Mouse (Mus musculus): ENCODE measurements at regions not wholly inside any gene's neighbourhood (a gene's known extent, or its start where the extent isn't known, plus 50 kb on each side); places are given as distances from the start of the nearest gene placed in this dataset.
A peak's percentile ranks its signal among the peaks of the same experiment; 100 is the strongest.

GRCm38 (mm10) chr12:27471557-27471956 lies 129.2 kb upstream of the Sox11 start:
- no peak for DNase-seq

- DNase-seq, result no peak
Measured at GRCm38 (mm10) chr12:27470346-27470745, 128.0 kb upstream of the Sox11 start.

GRCm38 (mm10) chr12:27468782-27469181 lies 126.4 kb upstream of the Sox11 start:
- DNase-seq, result no peak

GRCm38 (mm10) chr12:27468141-27468540 lies 125.8 kb upstream of the Sox11 start:
- no peak for DNase-seq

- no peak for DNase-seq
Measured at GRCm38 (mm10) chr12:27465499-27466150, 123.3 kb upstream of the Sox11 start.

GRCm38 (mm10) chr12:27458674-27459073 lies 116.3 kb upstream of the Sox11 start:
- no peak for DNase-seq

- DNase-seq, result peak; percentile 17
Measured at GRCm38 (mm10) chr12:27437661-27438345, 95.4 kb upstream of the Sox11 start.

GRCm38 (mm10) chr12:27431338-27431737 lies 89.0 kb upstream of the Sox11 start:
- DNase-seq, result no peak

- no peak for DNase-seq
Measured at GRCm38 (mm10) chr12:27417387-27418009, 75.1 kb upstream of the Sox11 start.

GRCm38 (mm10) chr12:27410555-27410954 lies 68.2 kb upstream of the Sox11 start:
- DNase-seq, result no peak

GRCm38 (mm10) chr12:27408440-27408839 lies 66.1 kb upstream of the Sox11 start:
- DNase-seq, result peak; percentile 27

- DNase-seq, result no peak
Measured at GRCm38 (mm10) chr12:27399392-27399791, 57.0 kb upstream of the Sox11 start.

Data from retina, postnatal 1 day (tissue).